Mouse (Mus musculus) ovary, postnatal 36 days (tissue): Measurements from ENCODE around the gene Cabp1.

Experiments used
- DNase-seq: peaks from one replicate; pipeline ENCODE4 v3.0.0; 2022; ENCODE audit warnings: low spot score, mixed read lengths

Gene Cabp1

GRCm38 (mm10) chr5:115208601-115209000, 14.4 kb upstream of the Cabp1 start:
- no peak for DNase-seq

- DNase-seq = no peak
Measured at GRCm38 (mm10) chr5:115207892-115208291, 13.7 kb upstream of the Cabp1 start.

GRCm38 (mm10) chr5:115207244-115207643, 13.1 kb upstream of the Cabp1 start:
- DNase-seq = no peak

GRCm38 (mm10) chr5:115204562-115205311, 10.6 kb upstream of the Cabp1 start:
- DNase-seq = no peak

GRCm38 (mm10) chr5:115203735-115204561, 9.8 kb upstream of the Cabp1 start:
- DNase-seq = no peak

- DNase-seq = no peak
Measured at GRCm38 (mm10) chr5:115194626-115195221, 543 bp upstream of the Cabp1 start.

GRCm38 (mm10) chr5:115193226-115193625, 955 bp downstream of the Cabp1 start:
- peak; percentile 76 for DNase-seq

GRCm38 (mm10) chr5:115192828-115193195, 1.4 kb downstream of the Cabp1 start:
- no peak for DNase-seq

- no peak for DNase-seq
Measured at GRCm38 (mm10) chr5:115191880-115192827, 2.0 kb downstream of the Cabp1 start.

GRCm38 (mm10) chr5:115190081-115190480, 4.1 kb downstream of the Cabp1 start:
- no peak for DNase-seq

GRCm38 (mm10) chr5:115188824-115189223, 5.4 kb downstream of the Cabp1 start:
- DNase-seq = peak; percentile 33

- DNase-seq = peak; percentile 89
Measured at GRCm38 (mm10) chr5:115187188-115188131, 6.7 kb downstream of the Cabp1 start.

GRCm38 (mm10) chr5:115186371-115187073, 7.7 kb downstream of the Cabp1 start:
- peak; percentile 23 for DNase-seq

- DNase-seq = no peak
Measured at GRCm38 (mm10) chr5:115184726-115185125, 9.5 kb downstream of the Cabp1 start.

- peak; percentile 48 for DNase-seq
Measured at GRCm38 (mm10) chr5:115183482-115183881, 10.7 kb downstream of the Cabp1 start.

GRCm38 (mm10) chr5:115182925-115183324, 11.3 kb downstream of the Cabp1 start:
- no peak for DNase-seq

- peak; percentile 68 for DNase-seq
Measured at GRCm38 (mm10) chr5:115181248-115181940, 12.8 kb downstream of the Cabp1 start.

- no peak for DNase-seq
Measured at GRCm38 (mm10) chr5:115179596-115179995, 14.6 kb downstream of the Cabp1 start.

- no peak for DNase-seq
Measured at GRCm38 (mm10) chr5:115177866-115178265, 16.3 kb downstream of the Cabp1 start.
